ENCODE assay signal across 8 mouse cellular contexts in genomic region chr3:40846473-40846956, GRCm38 (mm10). TPM values are rescaled to one million over a fixed set of nuclear protein-coding genes. Genes with fewer than 3 reads are reported as not detected.
A peak's percentile ranks its signal among the peaks of the same experiment; 100 is the strongest.
DNase-seq lines count a peak whose midpoint lies in the region; ATAC-seq and TF ChIP-seq lines count a peak whose summit lies in the region.
"Not testable (repeated sequence)": the region's sequence is repeated elsewhere in the genome, so short reads cannot be mapped to it uniquely, and the experiment has no call there.

TSS of gene Mfsd8 (minus strand) at chr3:40846886.

- WGBS in forebrain, embryonic 12.5 days: under 1% methylated on average over 39 of the region's 39 CpGs
- under 1% methylated on average over 34 of the region's 39 CpGs for WGBS in heart, postnatal 0 days
- WGBS in liver, embryonic 16.5 days (ENCODE audit: insufficient replicate concordance): under 1% methylated on average over 39 of the region's 39 CpGs
- under 1% methylated on average over 39 of the region's 39 CpGs for WGBS in neural tube, embryonic 13.5 days

- H3K4me1 ChIP-seq in E14TG2a.4 (replicated peaks; ENCODE audit: low read depth, low read length); forebrain, embryonic 12.5 days; heart, postnatal 0 days (ENCODE audit: control insufficient read depth, insufficient read depth); liver, embryonic 16.5 days (ENCODE audit: control insufficient read depth, low read depth, low read length); neural tube, embryonic 13.5 days (replicated peaks); testis, adult 2 months (ENCODE audit: control insufficient read depth, insufficient read depth, low read length): not testable (repeated sequence)

- H3K9me3 ChIP-seq in E14TG2a.4 (ENCODE audit: low read length); forebrain, embryonic 12.5 days; heart, postnatal 0 days (replicated peaks; ENCODE audit: control insufficient read depth, low read length); liver, embryonic 16.5 days (replicated peaks; ENCODE audit: control insufficient read depth, low read length); neural tube, embryonic 13.5 days: not testable (repeated sequence)

- H3K27me3 ChIP-seq in E14TG2a.4 (ENCODE audit: insufficient read depth, low read length); forebrain, embryonic 12.5 days; heart, postnatal 0 days (ENCODE audit: control insufficient read depth, insufficient read depth, low read length); liver, embryonic 16.5 days (ENCODE audit: control insufficient read depth, insufficient read depth, low read depth, low read length); neural tube, embryonic 13.5 days; testis, adult 2 months (ENCODE audit: control insufficient read depth, insufficient read depth, low read length): not testable (repeated sequence)

- H3K36me3 ChIP-seq in E14TG2a.4 (ENCODE audit: insufficient read depth, low read length); forebrain, embryonic 12.5 days (replicated peaks); heart, postnatal 0 days (replicated peaks; ENCODE audit: control insufficient read depth, insufficient read depth, low read length); liver, embryonic 16.5 days (ENCODE audit: control insufficient read depth, insufficient read depth); neural tube, embryonic 13.5 days; testis, adult 2 months (ENCODE audit: control insufficient read depth, insufficient read depth, low read length): not testable (repeated sequence)

- peak; percentile 89 for DNase-seq in c-Kit-positive CD71-positive TER-119-positive erythroid progenitor cells, embryonic 14.5 days (ENCODE audit: low spot score)
- peak; percentile 98 for DNase-seq in heart, postnatal 0 days (ENCODE audit: low spot score)
- peak; percentile 95 to 98 for DNase-seq in kidney, postnatal 4 days

- peak; percentile 94 for TF ChIP-seq EP300 in heart, postnatal 0 days (IDR thresholded peaks at IDR 0.05; ENCODE audit: low read depth)

- H3K9ac ChIP-seq in forebrain, embryonic 12.5 days: peak within 1 kb of the TSS; percentile 60
- H3K9ac ChIP-seq in heart, postnatal 0 days (replicated peaks; ENCODE audit: low read depth, low read length): peak within 1 kb of the TSS; percentile 65
- peak within 1 kb of the TSS; percentile 79 for H3K9ac ChIP-seq in liver, embryonic 16.5 days (ENCODE audit: low read depth, low read length)
- H3K9ac ChIP-seq in neural tube, embryonic 13.5 days: peak within 1 kb of the TSS; percentile 75

- TF ChIP-seq POLR2A in testis, adult 2 months (IDR thresholded peaks at IDR 0.05; ENCODE audit: control insufficient read depth, low read depth, low read length): peak; percentile 63; the same call in 1 of the 2 replicates

- peak within 1 kb of the TSS; percentile 78 for H3K27ac ChIP-seq in forebrain, embryonic 12.5 days
- peak within 1 kb of the TSS; percentile 90 for H3K27ac ChIP-seq in heart, postnatal 0 days (ENCODE audit: low read depth)
- peak within 1 kb of the TSS; percentile 87 for H3K27ac ChIP-seq in liver, embryonic 16.5 days (ENCODE audit: low read length)
- peak within 1 kb of the TSS; percentile 82 for H3K27ac ChIP-seq in neural tube, embryonic 13.5 days (replicated peaks)
- peak within 1 kb of the TSS; percentile 83 for H3K27ac ChIP-seq in testis, adult 2 months (ENCODE audit: control insufficient read depth, insufficient read depth, low read depth, low read length)

- ATAC-seq in forebrain, embryonic 12.5 days (ENCODE audit: low FRiP score): peak; percentile 98
- ATAC-seq in heart, postnatal 0 days (ENCODE audit: insufficient read depth, low read depth): peak; percentile 97
- ATAC-seq in liver, embryonic 16.5 days (ENCODE audit: low read depth): peak; percentile 98
- ATAC-seq in neural tube, embryonic 13.5 days (ENCODE audit: low read depth): peak; percentile 99

- peak within 1 kb of the TSS; percentile 67 for H3K4me2 ChIP-seq in forebrain, embryonic 12.5 days
- peak within 1 kb of the TSS; percentile 75 for H3K4me2 ChIP-seq in heart, postnatal 0 days (ENCODE audit: low read depth, low read length)
- H3K4me2 ChIP-seq in liver, embryonic 16.5 days (ENCODE audit: low read depth, low read length): peak within 1 kb of the TSS; percentile 79
- H3K4me2 ChIP-seq in neural tube, embryonic 13.5 days: peak within 1 kb of the TSS; percentile 64

- H3K4me3 ChIP-seq in E14TG2a.4 (replicated peaks; ENCODE audit: low read length): peak within 1 kb of the TSS; percentile 81
- H3K4me3 ChIP-seq in forebrain, embryonic 12.5 days (replicated peaks): peak within 1 kb of the TSS; percentile 49
- H3K4me3 ChIP-seq in heart, postnatal 0 days (ENCODE audit: low read depth, low read length): peak within 1 kb of the TSS; percentile 57
- H3K4me3 ChIP-seq in liver, embryonic 16.5 days (ENCODE audit: low read depth, low read length): peak within 1 kb of the TSS; percentile 73
- H3K4me3 ChIP-seq in neural tube, embryonic 13.5 days: peak within 1 kb of the TSS; percentile 53
- H3K4me3 ChIP-seq in testis, adult 2 months (ENCODE audit: control insufficient read depth, low read depth, low read length): peak within 1 kb of the TSS; percentile 71

- TF ChIP-seq CTCF in E14TG2a.4 (conservative IDR thresholded peaks at IDR 0.05; ENCODE audit: low read length): 0 out of 2 replicates have a peak, but pooled peaks have one; percentile 18
- TF ChIP-seq CTCF in heart, postnatal 0 days (IDR thresholded peaks at IDR 0.05; ENCODE audit: low read depth): peak; percentile 68
- peak; percentile 22; the same call in 1 of the 2 replicates for TF ChIP-seq CTCF in testis, adult 2 months (IDR thresholded peaks at IDR 0.05; ENCODE audit: control insufficient read depth, insufficient read depth, insufficient replicate concordance, low read depth, low read length)

RNA-seq across cellular contexts. Expression of gene Mfsd8, which starts in this region (rescaled TPM):
- 10.5 and 11.7 TPM in 2 replicates for polyA plus RNA-seq in forebrain, embryonic 12.5 days (2016; fragmentation: Nextera tagmentation; extraction: Ambion mirVana)
- total RNA-seq in heart, postnatal 0 days (2014; rRNA removed; ENCODE audit: low replicate concordance): 18.6 and 21.1 TPM in 2 replicates
- polyA plus RNA-seq in heart, postnatal 0 days (2015; fragmentation: Nextera tagmentation; extraction: Ambion mirVana): 7.1 and 7.7 TPM in 2 replicates
- 3.9 and 4.6 TPM in 2 replicates for polyA plus RNA-seq in liver, embryonic 16.5 days (2015; fragmentation: Nextera tagmentation; extraction: Ambion mirVana)
- 11.6 and 11.7 TPM in 2 replicates for polyA plus RNA-seq in neural tube, embryonic 13.5 days (2015; fragmentation: Nextera tagmentation; extraction: Ambion mirVana)
- 1.6 and 1.9 TPM in 2 replicates for polyA plus RNA-seq in testis, adult 2 months (2012; rRNA removed)

Comparison
In these comparisons a context has a peak if more than half of its experiments do, and no peak if none do; other contexts are left out.
1. Peak in every context shown above with its lines: DNase-seq, ATAC-seq, H3K4me3 ChIP-seq and H3K27ac ChIP-seq.
2. CTCF ChIP-seq: peak in every context shown above with its lines; median percentile 68 in heart, postnatal 0 days; 22 in testis, adult 2 months; 18 in E14TG2a.4.